Mouse (Mus musculus) lung, embryonic 16.5 days (tissue): ENCODE data around the gene Spin1. TPM values are rescaled to one million over a fixed set of nuclear protein-coding genes. Genes with fewer than 3 reads are reported as not detected.

Experiments
- ATAC-seq: fragments of 200-750 bp; cut with Nextera tagmentation; 2 replicates; pipeline ENCODE4 v1.8.0; 2017; ENCODE audit warnings: low read depth, mild to moderate bottlenecking, moderate library complexity
- H3K27ac ChIP-seq: fragments of 300-500 bp; sonication (generic); 2 replicates; pipeline ENCODE4 v1.5.1; 2014; ENCODE audit warnings: mild to moderate bottlenecking, control low read depth, low read length
- H3K27me3 ChIP-seq: fragments of 300-500 bp; sonication (generic); 2 replicates; pipeline ENCODE4 v1.6.1; 2014; ENCODE audit warnings: low read depth, low read length, mixed read lengths; ENCODE audit not compliant: control insufficient read depth, insufficient read depth
- H3K36me3 ChIP-seq: fragments of 300-500 bp; sonication (generic); 2 replicates; pipeline ENCODE4 v1.6.1; 2014; ENCODE audit warnings: low read length; ENCODE audit not compliant: control insufficient read depth, insufficient read depth
- H3K4me1 ChIP-seq: fragments of 300-500 bp; sonication (generic); replicated peaks from 2 replicates; pipeline ENCODE4 v1.6.1; 2014; ENCODE audit warnings: low read length, mixed read lengths; ENCODE audit not compliant: control insufficient read depth, insufficient read depth
- H3K4me2 ChIP-seq: fragments of 300-500 bp; sonication (generic); 2 replicates; pipeline ENCODE4 v1.6.1; 2014; ENCODE audit warnings: low read depth, low read length, control low read depth
- H3K4me3 ChIP-seq: fragments of 300-500 bp; sonication (generic); 2 replicates; pipeline ENCODE4 v1.5.1; 2014; ENCODE audit warnings: mild to moderate bottlenecking, low read length, control low read depth
- H3K9ac ChIP-seq: fragments of 300-500 bp; sonication (generic); 2 replicates; pipeline ENCODE4 v1.6.1; 2014; ENCODE audit warnings: low read length, control low read depth
- H3K9me3 ChIP-seq: fragments of 300-500 bp; sonication (generic); 2 replicates; pipeline ENCODE4 v1.6.1; 2016; ENCODE audit warnings: low read length; ENCODE audit not compliant: control insufficient read depth
- WGBS: fragments of 180-500 bp; shearing (Covaris S2); extraction: QIAGEN DNeasy Blood & Tissue Kit; methylation state at CpG from one replicate; pipeline ENCODE4 v1.1.7; 2014; 5-methylcytosine and 5-hydroxymethylcytosine counted together
- polyA plus RNA-seq: library from polyadenylated mRNA; unstranded; fragments of >200 nt; fragmentation: Nextera tagmentation; extraction: Ambion mirVana; gene quantifications from 2 replicates; pipeline ENCODE4 v1.2.1, GENCODE M21; 2015

Spin1 gene
- polyA plus RNA-seq, 1 experiment from 2014 or later: 80.4 TPM

DNA sequence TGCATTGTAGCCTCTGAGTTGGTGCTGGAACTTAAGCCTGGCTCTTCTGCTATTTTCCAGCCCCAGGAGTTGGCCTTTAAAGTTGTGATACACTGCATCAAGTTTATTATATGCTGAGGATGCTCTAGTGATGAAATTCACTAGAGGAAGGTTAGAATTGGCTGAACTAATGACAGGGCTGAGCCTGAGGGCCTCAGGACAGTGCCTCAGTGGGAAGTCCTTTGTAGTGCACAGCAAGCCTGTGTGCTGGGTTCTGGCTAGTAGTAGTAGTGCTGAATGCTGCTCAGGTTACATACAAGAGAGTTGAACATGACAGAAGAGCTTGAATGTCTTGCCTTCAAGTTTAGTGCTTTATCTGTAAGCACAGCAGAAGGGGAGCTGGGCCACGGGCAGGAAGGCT is 21.3 kb downstream of the Spin1 start:
- H3K27ac ChIP-seq: no peak overlapping the region
- 30% methylated on average over 1 of the region's 1 CpGs for WGBS
- ATAC-seq: no peak
- no peak overlapping the region for H3K9ac ChIP-seq
- H3K36me3 ChIP-seq: no peaks in the 10 kb centered on the region
- no peak overlapping the region for H3K4me3 ChIP-seq
- H3K4me1 ChIP-seq: peaks cover 23% of the 10 kb centered on the region
- no peaks in the 10 kb centered on the region for H3K9me3 ChIP-seq
- H3K27me3 ChIP-seq: no peaks in the 10 kb centered on the region
- no peak overlapping the region for H3K4me2 ChIP-seq

DNA sequence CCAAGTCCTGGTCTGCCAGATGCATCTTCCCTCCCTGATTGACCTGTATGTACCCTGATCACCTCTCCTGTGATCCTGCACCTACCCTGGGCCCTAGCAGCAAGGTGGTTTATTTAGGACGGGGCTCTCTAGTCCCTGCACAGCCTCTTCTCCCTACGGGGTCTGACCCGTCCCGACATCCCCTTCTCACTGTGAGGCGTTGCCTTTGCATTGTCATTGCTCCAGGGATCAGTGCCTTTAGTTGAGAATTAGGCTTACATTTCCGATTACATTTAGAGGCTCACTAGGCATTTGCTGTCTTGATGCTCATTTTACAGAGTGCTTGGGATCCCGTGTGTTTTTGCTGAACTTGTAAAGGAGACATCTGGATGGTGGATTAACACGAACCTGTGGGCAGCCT is 22.1 kb downstream of the Spin1 start:
- no peak overlapping the region for H3K27ac ChIP-seq
- WGBS: 76% methylated on average over 8 of the region's 8 CpGs
- no peak for ATAC-seq
- H3K4me3 ChIP-seq: no peak overlapping the region
- no peak overlapping the region for H3K4me2 ChIP-seq
- no peaks in the 10 kb centered on the region for H3K9me3 ChIP-seq
- no peaks in the 10 kb centered on the region for H3K27me3 ChIP-seq
- H3K9ac ChIP-seq: no peak overlapping the region
- peaks cover 29% of the 10 kb centered on the region for H3K4me1 ChIP-seq
- H3K36me3 ChIP-seq: no peaks in the 10 kb centered on the region

- H3K9me3 ChIP-seq: no peaks in the 10 kb centered on the region
- 62% methylated on average over 8 of the region's 8 CpGs for WGBS
- H3K4me3 ChIP-seq: no peak overlapping the region
- H3K27me3 ChIP-seq: no peaks in the 10 kb centered on the region
- H3K4me1 ChIP-seq: peaks cover 21% of the 10 kb centered on the region
- no peak overlapping the region for H3K4me2 ChIP-seq
- H3K27ac ChIP-seq: no peak overlapping the region
- no peak for ATAC-seq
- H3K9ac ChIP-seq: no peak overlapping the region
- H3K36me3 ChIP-seq: no peaks in the 10 kb centered on the region; the same call in 1 of the 2 replicates
Observed at GRCm38 (mm10) chr13:51125357-51125756, 24.7 kb downstream of the Spin1 start.

GRCm38 (mm10) chr13:51127906-51128305 is 27.2 kb downstream of the Spin1 start:
- 62% methylated on average over 2 of the region's 2 CpGs for WGBS
- Histone ChIP-seq H3K9ac (no peak overlapping the region), H3K4me2 (no peak overlapping the region), H3K4me1 (peaks cover 11% of the 10 kb centered on the region; the same call in 1 of the 2 replicates), H3K27me3 (no peaks in the 10 kb centered on the region), H3K9me3 (no peaks in the 10 kb centered on the region), H3K27ac (peak overlapping the region; percentile 14; the same call in 1 of the 2 replicates), H3K4me3 (no peak overlapping the region), H3K36me3 (no peaks in the 10 kb centered on the region; the same call in 1 of the 2 replicates)
- peak; percentile 20; the same call in 1 of the 2 replicates for ATAC-seq

DNA sequence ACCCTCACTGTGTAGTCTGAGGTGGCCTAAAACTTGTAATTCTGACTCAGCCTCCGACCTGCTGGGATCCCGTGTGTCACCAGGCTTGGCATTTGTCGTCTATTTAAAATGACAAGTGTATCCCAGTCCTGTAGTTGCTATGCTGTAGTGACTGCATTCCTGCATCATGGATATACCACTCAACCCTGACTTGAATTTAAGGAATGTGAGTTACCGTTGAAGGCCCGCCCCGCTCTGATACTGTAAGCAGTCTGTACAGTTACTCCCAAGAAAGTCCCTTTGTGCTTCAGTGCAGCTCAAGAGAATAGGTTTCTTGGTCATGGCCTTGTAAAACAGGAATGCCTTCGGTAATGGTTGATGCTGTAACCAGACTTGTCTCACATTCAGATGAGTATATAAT is 27.7 kb downstream of the Spin1 start:
- H3K9ac ChIP-seq: no peak overlapping the region
- 0 out of 2 replicates have a peak overlapping the region, but pooled peaks have one; percentile 13 for H3K27ac ChIP-seq
- no peaks in the 10 kb centered on the region; the same call in 1 of the 2 replicates for H3K36me3 ChIP-seq
- ATAC-seq: peak; percentile 92
- no peaks in the 10 kb centered on the region for H3K27me3 ChIP-seq
- peaks cover 11% of the 10 kb centered on the region; the same call in 1 of the 2 replicates for H3K4me1 ChIP-seq
- no peaks in the 10 kb centered on the region for H3K9me3 ChIP-seq
- H3K4me2 ChIP-seq: no peak overlapping the region
- H3K4me3 ChIP-seq: no peak overlapping the region
- 56% methylated on average over 7 of the region's 7 CpGs for WGBS

- H3K4me3 ChIP-seq: no peak overlapping the region
- no peaks in the 10 kb centered on the region for H3K27me3 ChIP-seq
- H3K4me1 ChIP-seq: peaks cover 11% of the 10 kb centered on the region; the same call in 1 of the 2 replicates
- H3K9ac ChIP-seq: no peak overlapping the region
- no peak for ATAC-seq
- 83% methylated on average over 10 of the region's 10 CpGs for WGBS
- H3K27ac ChIP-seq: no peak overlapping the region
- peaks cover 5% of the 10 kb centered on the region for H3K36me3 ChIP-seq
- no peaks in the 10 kb centered on the region for H3K9me3 ChIP-seq
- no peak overlapping the region for H3K4me2 ChIP-seq
Observed at GRCm38 (mm10) chr13:51131179-51131578, 30.5 kb downstream of the Spin1 start.

DNA sequence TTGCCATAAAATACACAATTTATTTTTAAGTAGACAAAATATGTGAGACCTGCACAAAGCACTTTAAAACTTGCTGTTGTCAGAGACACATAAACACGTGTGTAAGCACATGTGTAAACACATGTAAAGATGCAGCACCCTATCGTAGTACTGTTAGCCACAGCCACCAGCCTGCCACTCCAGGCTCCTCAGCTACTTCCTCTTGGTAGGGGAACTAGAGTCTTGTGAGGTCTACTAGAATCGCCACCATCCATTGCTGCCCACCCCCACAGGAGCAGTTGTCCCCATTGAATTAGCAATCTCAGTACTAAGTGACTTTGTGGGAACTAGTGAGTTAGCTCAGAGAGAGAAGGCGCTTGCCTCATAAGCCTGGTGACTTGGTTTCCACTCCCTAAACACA is 35.6 kb downstream of the Spin1 start:
- Histone ChIP-seq H3K27ac (no peak overlapping the region), H3K4me3 (no peak overlapping the region), H3K36me3 (peaks cover 18% of the 10 kb centered on the region), H3K4me2 (no peak overlapping the region), H3K9me3 (no peaks in the 10 kb centered on the region), H3K4me1 (peaks cover 8% of the 10 kb centered on the region), H3K9ac (no peak overlapping the region), H3K27me3 (no peaks in the 10 kb centered on the region)
- 79% methylated on average over 4 of the region's 4 CpGs for WGBS
- no peak for ATAC-seq

- 75% methylated on average over 2 of the region's 2 CpGs for WGBS
- Histone ChIP-seq H3K9ac (no peak overlapping the region), H3K36me3 (peaks cover 18% of the 10 kb centered on the region), H3K4me1 (peaks cover 8% of the 10 kb centered on the region), H3K27ac (peak overlapping the region; percentile 9; the same call in 1 of the 2 replicates), H3K27me3 (no peaks in the 10 kb centered on the region), H3K4me2 (no peak overlapping the region), H3K4me3 (no peak overlapping the region), H3K9me3 (no peaks in the 10 kb centered on the region)
- ATAC-seq: no peak
Observed at GRCm38 (mm10) chr13:51136996-51137701, 36.5 kb downstream of the Spin1 start.

DNA sequence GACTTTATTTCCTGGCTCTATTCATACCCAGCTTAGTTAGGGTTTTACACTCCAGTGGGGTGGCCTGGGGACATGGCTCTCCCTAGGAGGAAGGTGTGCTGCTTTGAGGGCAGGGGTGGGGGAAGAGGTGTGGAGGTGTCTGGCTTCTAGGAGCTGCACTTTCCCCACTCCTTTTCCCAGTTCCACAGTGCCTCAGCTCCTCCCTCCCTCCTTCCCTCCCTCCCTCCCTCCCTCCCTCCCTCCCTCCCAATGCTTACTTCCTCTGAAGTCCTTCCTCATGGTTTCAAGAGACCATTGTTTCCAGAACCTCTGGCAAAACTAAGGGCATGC is 37.0 kb downstream of the Spin1 start:
- peak; percentile 47; the same call in 1 of the 2 replicates for ATAC-seq
- H3K36me3 ChIP-seq: peaks cover 18% of the 10 kb centered on the region
- H3K9ac ChIP-seq: no peak overlapping the region
- no peaks in the 10 kb centered on the region for H3K9me3 ChIP-seq
- H3K27me3 ChIP-seq: no peaks in the 10 kb centered on the region
- H3K27ac ChIP-seq: peak overlapping the region; percentile 9; the same call in 1 of the 2 replicates
- peaks cover 8% of the 10 kb centered on the region for H3K4me1 ChIP-seq
- no peak overlapping the region for H3K4me2 ChIP-seq
- no peak overlapping the region for H3K4me3 ChIP-seq
